Mouse (Mus musculus) heart, adult 2 months (tissue): ENCODE data around the gene Nipa2.

Experiments
- CTCF ChIP-seq: fragments of 200-600 bp; IDR thresholded peaks from 2 replicates; pipeline ENCODE4 v1.8.1; 2022; ENCODE audit warnings: antibody characterized with exemption, mild to moderate bottlenecking, moderate library complexity
- EP300 ChIP-seq: fragments of 200-500 bp; IDR thresholded peaks from 2 replicates; pipeline ENCODE4 v1.6.1; 2011; ENCODE audit warnings: low read depth, low read length, control low read depth; ENCODE audit not compliant: insufficient read depth
- POLR2A ChIP-seq: fragments of 200-500 bp; IDR thresholded peaks from 2 replicates; pipeline ENCODE4 v1.6.1; 2011; ENCODE audit warnings: mild to moderate bottlenecking, low read depth, low read length, control low read depth; ENCODE audit not compliant: insufficient read depth

- TF ChIP-seq POLR2A (no peak), CTCF (no peak), EP300 (no peak)
Observed at GRCm38 (mm10) chr7:55960506-55960905, 1.8 kb downstream of the Nipa2 start.
